Mouse (Mus musculus) spleen, adult 2 months (tissue): Measurements from ENCODE around the gene Zfp770.

Source experiments
- CTCF ChIP-seq: fragments of 200-500 bp; IDR thresholded peaks from 2 replicates; pipeline ENCODE4 v1.5.1; 2011; ENCODE audit warnings: mild to moderate bottlenecking, inconsistent platforms; ENCODE audit not compliant: insufficient read depth, insufficient read length, insufficient replicate concordance; ENCODE audit errors: extremely low read depth
- POLR2A ChIP-seq: fragments of 200-500 bp; IDR thresholded peaks from 2 replicates; pipeline ENCODE4 v1.6.1; 2011; ENCODE audit warnings: low read depth, low read length, inconsistent platforms

DNA sequence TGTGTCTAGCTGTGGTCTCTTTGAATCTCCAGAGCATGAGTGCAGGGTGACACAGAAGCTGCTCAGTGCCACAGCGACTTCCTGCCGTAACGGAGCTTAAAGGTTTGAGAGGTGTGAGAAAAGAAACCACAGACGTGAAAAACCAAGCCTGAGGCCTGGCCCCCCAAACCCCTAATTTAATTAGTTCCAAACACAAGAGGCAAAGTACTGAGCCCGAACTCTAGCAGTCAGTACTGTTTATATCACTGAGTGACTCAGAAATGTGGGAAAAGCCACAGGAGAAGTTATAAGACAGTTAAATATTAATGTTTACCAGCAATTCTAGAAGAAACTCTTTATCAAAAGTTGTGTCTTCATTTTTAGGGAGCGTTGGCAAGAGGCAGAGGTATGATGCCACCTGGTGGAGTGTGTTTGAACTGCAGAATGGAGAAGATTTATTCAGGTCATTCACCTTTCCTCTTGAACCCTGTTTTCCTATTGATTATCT lies 55.9 kb downstream of the Zfp770 start:
- peak; percentile 45; the same call in 1 of the 2 replicates for TF ChIP-seq CTCF
- TF ChIP-seq POLR2A: no peak
